Mouse (Mus musculus) adipocyte (in vitro differentiated cells): Measurements from ENCODE around the gene R3hdm4.
A peak's percentile ranks its signal among the peaks of the same experiment; 100 is the strongest.

Source experiments
- DNase-seq: peaks from one replicate; pipeline ENCODE4 v3.0.0-alpha.2; 2016; ENCODE audit warnings: low spot score

The R3hdm4 gene

DNA sequence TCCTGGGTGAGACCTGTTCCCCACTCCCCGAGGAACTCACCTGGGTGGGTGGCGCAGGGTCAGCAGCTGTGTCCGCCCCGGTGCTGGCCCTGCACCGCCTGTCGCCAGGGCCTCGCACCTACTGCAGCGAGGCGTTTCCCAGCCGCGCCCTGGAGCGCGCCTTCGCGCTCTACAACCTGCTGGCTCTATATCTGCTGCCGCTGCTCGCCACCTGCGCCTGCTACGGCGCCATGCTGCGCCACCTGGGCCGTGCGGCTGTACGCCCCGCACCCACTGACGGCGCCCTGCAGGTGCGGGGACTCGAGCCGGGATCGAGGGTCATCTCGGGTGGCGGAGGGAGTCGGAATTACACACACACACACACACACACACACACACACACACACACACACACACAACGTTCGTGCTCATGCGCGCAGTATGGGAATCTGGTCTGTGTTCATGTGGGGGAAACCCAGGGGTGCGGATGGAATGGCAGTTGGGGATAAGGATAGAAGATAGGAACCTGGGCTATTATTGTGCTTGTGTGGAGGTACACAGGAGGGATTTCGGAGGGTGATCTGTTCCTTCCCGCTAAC lies at the start of gene R3hdm4:
R3hdm4 (minus strand) TSS at position 251 of the 578 bp plus-strand sequence.
- no peak for DNase-seq

DNA sequence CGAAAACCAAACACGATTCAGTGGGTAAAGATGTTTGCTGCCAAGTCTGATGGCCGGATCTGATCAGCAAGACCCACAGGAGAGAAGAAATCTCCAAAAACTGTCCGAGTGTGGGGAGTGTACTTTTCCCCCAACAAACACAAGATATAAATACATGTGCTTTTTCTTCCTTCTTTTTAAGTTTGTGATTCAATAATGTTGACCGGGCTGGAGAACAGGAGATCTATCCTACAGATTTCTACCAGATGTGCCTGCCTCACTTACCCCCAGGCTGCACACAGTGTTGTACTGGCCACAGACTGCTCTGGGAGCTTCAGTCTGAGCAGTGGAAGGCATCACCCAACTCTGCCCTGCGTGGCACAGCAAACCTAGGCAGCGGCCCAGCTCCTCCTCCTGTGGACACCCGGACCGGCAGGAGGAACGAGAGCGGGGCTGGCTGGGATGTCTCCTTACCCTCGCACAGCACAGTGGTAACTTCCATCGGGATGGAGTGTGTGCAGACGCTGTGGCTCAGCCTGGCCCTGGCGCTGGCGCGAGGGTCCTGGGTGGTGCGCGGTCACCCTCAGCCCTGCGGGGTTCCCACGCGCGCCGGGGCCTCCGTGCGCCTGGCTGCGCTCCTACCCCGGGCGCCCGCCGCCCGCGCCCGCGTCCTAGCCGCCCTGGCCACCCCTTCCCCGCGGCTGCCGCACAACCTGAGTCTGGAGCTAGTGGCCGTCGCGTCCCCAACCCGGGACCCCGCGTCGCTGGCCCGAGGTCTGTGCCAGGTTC lies 49.6 kb upstream of the R3hdm4 start, which contains the start of gene Grin3b:
Grin3b (plus strand) TSS at position 301 of the 768 bp plus-strand sequence.
- no peak for DNase-seq

DNA sequence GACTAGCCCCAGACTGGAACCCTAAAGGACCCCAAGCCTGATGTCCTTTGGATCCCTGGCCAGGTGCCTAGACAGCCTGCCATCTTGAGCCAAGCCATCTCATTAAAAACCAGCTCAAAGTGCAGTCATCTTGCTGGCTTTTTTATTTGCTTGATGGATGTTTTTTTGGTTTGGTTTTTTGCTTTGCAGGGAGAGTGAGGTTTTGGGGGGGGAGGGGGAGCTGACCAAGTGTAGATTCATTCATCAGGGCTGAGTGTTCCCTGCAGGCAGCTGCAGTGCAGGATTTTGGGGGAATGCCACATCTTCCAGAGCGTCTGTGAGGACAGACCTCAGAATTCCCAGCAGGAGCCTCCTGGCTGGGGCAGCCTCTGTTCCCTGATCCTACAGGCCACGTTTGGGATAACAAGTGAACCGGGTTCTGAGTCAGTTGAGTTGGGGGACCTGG lies 48.1 kb upstream of the R3hdm4 start:
- peak; percentile 59 for DNase-seq

DNA sequence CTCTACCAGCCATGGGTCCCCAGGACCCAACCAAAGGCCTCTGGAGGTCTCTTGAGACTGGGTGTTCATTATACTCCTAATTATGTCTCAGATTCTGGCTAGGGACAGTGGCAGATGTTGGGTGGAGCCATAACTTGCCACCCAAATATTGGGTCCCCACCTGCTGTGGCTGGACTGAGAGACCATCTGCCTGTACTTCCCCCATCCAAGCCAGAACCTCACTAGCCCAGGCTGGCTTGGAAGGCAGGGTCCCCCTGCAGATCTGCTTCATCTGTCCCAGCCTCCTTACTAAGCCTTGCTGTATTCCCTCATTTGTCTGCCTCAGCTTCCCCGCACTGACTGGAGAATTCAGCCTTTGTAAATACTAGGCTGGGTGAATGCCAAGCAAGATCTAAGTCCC lies 47.2 kb upstream of the R3hdm4 start:
- no peak for DNase-seq

DNA sequence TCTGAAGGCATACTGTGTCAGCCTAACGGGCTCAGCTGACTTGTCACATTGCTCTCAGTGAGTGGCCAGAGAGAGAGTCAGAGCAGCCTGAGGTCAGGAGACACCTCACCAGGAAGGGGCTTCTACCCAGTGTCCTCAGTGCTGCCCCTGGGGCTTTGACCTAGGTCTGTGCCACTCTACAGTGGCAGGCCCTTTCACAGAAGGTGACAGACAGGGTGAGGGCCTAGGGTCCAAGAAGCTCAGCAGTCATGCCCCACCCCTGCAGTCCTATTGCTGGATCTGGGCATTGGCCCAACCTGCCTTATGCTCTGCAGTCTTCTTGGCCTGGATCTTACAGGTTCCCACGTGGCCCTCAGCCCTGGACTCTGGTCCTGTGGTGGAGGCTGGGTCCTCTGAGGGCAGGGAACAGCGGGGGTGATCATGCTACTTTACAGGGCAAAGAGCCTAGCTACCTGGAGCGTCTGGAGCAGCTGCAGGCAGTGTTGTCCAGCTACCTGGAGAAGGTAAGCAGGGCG lies 45.9 kb upstream of the R3hdm4 start:
- DNase-seq = peak; percentile 51

DNA sequence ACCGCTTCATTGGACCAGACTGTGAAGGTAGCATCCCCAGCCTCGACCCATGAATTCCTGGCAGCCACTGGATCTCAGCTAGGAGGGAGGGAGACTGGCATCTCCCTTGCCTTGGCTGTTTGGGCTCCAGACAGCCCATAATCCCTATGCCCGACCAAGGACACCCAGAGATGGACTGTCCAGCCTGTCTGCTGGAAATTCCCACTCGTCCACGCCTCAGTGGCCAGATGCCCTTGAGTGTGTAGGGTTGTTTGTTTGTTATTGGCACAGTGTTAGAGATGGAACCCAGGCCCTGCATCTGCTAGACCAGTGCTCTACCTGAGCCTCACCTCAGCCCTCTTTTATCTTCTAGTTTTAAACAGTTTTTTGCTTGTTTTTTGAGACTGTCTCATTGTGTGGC lies 44.3 kb upstream of the R3hdm4 start:
- no peak for DNase-seq

DNA sequence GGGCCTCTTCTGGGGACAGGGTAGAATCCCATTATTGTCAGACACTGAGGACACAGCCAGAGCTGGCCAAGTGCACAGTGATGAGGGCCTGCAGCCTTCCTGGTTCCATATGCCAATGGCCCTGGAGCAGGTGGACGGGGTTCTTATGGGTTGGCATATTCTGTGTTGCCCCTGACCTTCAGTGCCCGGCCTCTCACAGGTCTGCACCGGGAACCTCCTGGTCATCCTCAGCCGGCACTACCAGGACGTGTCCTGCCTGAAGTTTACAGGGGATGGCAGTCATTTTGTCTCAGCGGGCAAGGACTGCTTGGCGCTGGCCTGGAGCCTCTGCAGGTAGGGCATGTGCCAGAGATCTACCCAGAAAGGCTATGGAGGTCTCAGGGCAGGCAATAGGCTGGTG lies 43.7 kb upstream of the R3hdm4 start:
- DNase-seq = no peak

DNA sequence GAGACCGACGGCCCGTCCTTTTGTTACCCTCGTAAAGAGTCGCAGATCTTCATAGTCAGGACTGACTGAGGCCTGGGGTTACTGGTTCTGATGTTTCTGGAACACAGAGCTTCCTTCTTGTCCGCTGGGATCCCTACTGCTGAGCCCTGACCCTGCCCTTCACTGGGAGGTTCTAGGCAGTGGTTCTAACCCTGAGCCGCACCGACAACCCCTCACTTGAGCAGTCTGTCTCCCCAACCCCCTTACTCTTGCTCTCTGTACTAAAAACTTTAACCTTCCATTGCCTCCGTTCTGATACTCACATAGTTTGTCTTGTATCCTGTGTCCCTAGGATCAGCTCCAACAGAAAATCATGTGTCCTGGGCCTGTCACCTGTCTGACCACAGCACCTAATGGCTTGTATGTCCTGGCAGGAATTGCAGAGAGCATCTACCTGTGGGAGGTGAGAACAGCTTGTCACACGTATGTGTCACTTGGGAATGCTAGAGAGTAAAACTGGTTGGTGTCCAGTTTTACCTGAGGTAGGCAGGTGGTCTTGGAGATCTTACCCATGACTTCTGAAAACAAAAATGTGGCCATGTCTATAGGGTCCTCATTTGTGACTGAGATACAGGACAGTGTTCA lies 39.8 kb upstream of the R3hdm4 start:
- no peak for DNase-seq

DNA sequence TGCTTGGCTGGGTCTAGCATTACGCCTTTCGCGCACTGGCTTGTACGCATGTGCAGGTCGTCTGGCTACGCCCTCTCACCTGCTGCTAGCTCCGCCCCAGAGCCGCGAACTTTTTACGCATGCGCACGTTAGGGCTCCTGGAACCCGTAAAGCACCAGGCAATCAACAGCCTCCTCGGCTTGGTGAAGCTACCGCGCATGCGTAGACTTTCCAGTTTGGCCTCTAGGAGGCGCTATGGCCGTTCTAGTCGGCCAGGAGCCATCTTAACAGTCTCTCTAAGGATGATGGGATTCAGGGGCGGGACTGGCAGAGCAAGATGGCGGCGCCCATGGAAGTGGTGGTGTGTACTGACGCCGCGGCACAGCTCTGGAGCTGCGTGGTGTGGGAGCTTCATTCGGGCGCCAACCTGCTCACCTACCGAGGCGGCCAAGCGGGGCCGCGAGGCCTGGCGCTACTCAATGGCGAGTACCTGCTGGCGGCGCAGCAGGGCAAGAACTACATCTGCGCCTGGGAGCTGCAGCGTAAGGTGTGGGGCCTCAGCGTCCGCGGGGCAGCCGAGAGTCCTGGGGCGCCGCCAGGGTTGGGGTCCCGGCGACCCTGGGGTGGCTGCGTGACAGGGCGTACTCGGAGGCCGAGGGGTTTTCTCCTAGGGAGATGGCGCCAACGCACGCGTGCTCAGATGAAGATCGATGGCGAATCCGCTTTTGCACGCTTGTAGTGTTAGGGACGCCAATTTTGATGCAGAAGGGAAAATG lies 39.0 kb upstream of the R3hdm4 start, which contains the start of gene Wdr18:
Wdr18 (plus strand) TSS at position 306 of the 755 bp plus-strand sequence.
- DNase-seq = peak; percentile 100

DNA sequence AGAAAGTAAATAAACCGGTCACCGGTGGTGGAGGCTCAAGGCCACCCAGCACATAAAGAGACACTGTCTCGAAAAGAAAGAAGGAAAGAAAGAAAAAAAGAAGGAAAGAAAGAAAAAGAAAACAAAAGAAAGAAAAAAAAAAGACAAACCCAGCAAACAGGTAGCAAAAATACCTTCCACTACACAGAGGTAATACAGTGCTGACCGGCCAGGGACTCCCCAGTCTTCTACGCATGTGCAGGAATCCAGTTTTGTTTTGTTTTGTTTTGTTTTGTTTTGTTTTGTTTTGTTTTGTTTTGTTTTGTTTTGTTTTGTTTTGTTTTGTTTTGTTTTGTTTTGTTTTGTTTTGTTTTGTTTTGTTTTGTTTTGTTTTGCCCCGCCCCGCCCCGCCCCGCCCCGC lies 38.4 kb upstream of the R3hdm4 start:
- peak; percentile 50 for DNase-seq

DNA sequence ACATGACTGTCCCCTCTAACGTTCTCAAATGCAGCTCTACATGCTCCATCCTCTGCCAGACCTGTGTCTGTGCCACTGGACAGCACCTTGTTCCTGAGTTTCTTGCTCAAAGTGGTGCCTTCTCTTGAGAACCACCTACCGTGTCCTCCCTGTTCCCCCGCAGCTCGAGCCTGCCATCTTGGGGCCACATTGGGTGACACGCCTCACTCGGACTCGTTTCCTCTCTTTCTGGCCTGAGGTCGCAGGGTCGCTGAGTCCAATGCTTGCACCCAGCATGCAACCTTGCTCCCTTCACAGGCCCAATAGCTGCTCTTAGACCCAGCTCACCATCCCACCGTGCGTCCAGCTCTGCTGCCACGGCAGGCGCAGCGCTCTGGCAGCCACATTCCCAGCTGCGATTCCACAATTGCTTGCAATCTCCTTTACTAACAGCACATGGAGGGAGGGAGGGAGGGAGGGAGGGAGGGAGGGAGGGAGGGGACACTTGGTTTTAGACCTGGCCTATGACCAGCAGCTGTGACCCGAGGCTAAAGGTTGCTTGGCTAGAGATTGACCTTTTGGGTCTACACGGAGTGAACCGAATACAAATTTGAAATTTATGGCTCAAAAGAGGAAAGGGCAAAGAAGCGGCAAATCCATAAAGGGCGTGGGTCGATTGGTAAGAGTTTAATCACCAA lies 37.3 kb upstream of the R3hdm4 start:
- DNase-seq = peak; percentile 86

DNA sequence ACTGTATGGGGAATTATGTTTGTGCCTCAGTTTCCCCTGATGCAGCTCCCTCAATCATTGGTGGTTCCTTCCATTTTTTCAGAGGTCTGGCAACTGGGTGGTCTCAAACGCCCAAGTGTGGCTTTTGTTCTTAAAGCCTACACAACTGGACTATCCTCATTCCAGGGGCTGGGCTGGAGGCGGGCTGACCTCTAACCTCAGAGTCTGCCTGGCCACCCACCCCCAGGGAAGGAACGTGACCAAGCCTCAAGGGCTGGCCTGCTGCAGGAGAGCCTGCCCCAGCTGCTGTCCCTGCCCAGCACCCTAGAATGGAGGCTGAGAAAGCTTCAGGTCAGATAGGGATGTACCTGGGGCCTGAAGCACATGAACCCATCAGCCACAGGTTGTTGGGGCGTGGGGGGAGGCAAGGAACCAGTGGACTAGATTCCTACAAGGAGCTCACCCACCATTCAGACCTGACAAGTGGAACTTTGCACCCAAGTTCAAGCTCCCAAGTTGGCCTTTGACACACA lies 35.7 kb upstream of the R3hdm4 start:
- DNase-seq = no peak

DNA sequence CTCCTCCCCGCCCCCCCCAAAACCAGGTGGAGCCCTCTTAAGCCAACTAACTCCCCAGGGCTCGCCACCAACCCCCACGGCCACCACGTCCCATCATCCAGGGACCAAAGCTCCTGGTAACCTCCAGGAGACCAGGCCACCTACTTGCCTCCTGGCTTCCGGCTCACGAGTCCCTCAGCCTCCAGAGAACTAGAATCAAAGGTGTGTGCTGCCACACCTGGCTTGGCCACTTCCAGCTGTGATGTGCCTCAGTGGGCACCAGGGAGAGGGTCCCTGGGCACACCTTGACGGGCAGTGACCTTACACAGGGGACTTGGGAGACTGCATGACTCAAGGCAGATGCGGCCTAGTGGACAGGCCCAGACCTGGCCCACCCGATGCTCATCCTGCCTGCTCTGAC lies 34.7 kb upstream of the R3hdm4 start:
- no peak for DNase-seq

DNA sequence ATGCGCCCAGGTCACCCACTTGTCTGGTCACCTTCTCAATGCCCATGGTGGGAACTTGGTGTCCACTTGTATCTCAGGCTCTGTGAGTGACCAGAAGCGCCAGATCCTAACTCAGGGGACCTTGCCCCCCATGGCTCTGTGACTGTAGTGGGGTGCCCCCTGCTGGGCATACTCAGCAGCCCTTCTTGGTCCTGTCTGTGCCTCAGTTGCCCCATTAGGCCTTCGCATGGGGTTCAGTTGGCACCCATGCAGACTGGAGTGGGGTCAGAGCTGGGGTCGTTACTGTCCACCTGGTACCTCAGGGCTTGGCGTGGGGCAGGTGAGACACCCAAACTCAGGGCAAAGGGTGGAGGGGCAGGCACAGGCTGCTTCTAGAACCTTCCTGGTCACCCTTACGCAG lies 32.9 kb upstream of the R3hdm4 start:
- peak; percentile 31 for DNase-seq

DNA sequence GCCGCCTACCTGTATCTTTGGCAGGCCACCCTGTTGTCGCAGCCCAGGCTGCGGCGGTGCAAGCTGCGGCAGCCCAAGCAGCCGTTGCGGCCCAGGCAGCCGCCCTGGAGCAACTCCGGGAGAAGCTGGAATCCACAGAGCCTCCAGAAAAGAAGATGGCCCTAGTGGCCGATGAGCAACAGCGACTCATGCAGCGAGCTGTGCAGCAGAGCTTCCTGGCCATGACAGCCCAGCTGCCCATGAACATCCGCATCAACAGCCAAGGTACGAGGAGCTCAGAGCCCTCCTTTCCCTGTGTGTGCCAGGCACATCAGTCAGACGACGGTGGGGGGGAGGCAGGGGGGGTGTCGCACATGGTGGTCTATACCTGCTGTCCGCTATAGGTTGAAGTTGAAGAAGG lies 29.7 kb upstream of the R3hdm4 start:
- DNase-seq = no peak

DNA sequence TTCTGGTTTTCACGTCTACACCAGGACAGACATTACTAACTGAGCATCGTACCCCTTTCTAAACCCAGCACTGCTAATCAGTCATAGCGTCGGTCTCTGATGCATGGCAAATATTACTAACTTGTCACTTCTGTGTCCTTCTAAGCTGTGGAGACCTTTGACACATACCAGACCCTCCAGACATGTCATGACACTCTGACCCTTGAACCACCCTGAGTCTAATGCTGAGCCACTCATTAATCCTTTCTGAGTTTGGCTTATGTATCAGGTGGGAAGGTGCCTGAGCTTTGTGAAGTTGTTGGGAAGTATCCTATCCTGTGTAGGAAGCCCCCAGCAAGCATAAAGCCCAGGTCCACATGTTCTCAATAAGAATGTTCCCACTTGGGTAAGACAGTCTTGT lies 28.9 kb upstream of the R3hdm4 start:
- DNase-seq = no peak

DNA sequence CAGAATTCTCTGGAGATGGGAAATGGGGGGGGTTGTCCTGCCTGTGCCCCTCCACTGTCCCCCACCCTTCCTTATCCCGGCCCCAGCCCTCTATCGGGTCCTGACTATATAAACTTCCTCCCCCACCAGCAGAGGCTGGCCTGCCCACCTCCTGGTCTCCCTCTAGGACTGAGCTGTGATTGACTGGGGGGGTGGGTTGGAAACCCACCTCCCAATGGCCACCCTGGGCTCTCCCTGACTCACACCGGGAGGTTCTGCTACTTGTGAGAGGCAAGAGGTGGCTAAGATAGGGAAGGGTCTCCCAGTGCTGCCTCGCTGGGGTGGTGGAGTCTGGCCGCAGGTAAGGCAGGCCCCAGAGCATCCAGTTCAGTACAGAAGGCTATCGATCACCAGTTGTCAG lies 26.5 kb upstream of the R3hdm4 start:
- no peak for DNase-seq

DNA sequence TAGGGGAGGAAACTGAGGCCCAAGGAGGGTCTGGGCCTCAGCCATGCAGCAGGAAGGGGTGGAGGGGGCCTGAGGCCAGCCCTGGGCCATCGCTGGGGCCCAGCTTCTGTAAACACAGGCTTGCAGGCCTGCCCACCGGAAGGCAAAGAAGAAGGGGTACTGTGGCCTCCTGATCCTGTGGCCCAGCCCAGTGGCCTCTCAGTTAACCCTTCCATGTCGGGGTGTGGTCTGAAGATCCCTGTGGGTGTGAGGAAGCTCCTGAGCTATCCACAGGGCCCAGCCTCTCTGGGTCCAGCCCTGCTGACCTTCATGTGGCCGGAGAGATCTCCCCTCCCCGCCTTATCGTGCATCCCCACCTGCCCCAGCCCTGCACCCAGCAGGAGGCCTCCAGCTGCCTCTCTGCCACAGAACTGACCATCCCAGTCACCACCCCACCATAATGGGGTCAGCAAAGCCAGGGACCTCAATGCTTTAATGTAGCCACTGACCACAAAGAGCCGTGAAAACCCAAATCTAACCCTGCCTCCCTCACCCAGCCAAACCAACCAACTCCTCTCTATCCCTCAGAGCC lies 25.8 kb upstream of the R3hdm4 start:
- DNase-seq = no peak

DNA sequence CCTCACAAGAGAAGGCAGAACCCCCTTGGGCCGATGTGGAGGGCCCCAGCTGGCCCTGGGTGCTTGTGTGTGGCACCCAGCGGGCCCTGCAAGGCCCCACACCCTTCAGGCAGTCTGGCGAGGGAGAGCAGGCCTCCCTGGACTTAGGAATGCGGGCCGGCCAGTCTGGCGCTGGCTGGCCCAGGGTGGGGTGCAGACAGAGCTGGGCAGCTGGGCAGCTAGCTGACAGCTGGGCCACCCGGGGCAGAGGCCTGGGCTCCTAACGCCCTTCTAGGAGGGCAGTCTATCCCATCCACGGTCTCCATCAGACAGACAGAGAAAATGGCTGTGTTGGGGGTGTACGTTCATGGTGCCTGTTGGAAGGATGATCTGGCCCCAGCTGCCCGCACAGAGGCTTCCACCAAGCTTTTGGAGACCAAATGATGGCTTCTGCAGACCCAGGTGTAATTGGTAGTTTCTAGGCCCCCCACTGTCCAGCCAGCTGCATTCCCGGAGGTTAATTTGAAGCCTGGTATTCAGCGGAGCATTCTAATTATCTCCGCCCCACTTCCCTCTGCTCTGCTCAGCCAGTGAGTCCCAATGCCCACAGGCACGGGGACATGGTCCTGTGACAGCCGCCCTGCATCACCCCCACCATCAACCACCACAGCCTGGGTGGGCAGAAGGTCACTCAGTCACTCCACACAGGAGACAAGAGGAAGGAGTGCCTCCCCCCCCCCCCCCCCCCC lies 24.7 kb upstream of the R3hdm4 start:
- no peak for DNase-seq

DNA sequence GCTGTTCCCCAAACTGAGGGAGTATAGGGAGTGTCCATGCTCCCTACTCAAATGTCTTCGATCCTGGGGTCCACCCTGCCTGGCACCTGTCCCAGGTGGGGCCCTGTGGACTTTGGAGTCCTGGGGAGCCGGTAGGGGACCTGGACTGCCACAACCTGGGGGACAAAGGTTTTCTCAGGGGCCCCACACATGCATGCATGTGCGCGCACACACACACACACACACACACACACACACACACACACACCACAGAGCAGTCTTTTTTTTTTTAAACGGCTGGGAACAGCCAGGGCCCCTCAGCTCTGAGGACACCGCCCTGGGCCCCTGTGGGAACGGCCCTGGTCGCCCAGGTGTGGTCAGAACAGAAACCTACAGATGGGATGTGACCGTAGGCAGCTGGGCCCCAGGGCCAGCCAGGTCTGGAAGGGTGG lies 22.5 kb upstream of the R3hdm4 start:
- DNase-seq = no peak
